Mouse (Mus musculus) midbrain, embryonic 14.5 days (tissue): ENCODE data around the gene Lta. TPM values are rescaled to one million over a fixed set of nuclear protein-coding genes. Genes with fewer than 3 reads are reported as not detected.

Experiments used
- ATAC-seq: fragments of 200-750 bp; cut with Nextera tagmentation; 2 replicates; pipeline ENCODE4 v1.8.0; 2017; ENCODE audit warnings: moderate number of reproducible peaks, moderate library complexity; ENCODE audit not compliant: low FRiP score, low TSS enrichment
- DNase-seq: peaks from one replicate; pipeline ENCODE4 v3.0.0-alpha.2; 2015
- H3K27ac ChIP-seq: fragments of 300-500 bp; sonication (generic); replicated peaks from 2 replicates; pipeline ENCODE4 v1.5.1; 2014; ENCODE audit warnings: mild to moderate bottlenecking, low read depth, low read length, moderate library complexity
- H3K27me3 ChIP-seq: fragments of 300-500 bp; sonication (generic); 2 replicates; pipeline ENCODE4 v1.6.1; 2014; ENCODE audit warnings: low read length, control low read depth, mixed read lengths; ENCODE audit not compliant: control insufficient read depth, insufficient read depth
- H3K36me3 ChIP-seq: fragments of 300-500 bp; sonication (generic); 2 replicates; pipeline ENCODE4 v1.6.1; 2014; ENCODE audit warnings: low read length, control low read depth; ENCODE audit not compliant: control insufficient read depth, insufficient read depth
- H3K4me1 ChIP-seq: fragments of 300-500 bp; sonication (generic); 2 replicates; pipeline ENCODE4 v1.6.1; 2014; ENCODE audit warnings: mild to moderate bottlenecking, antibody characterized with exemption, low read length, control low read depth; ENCODE audit not compliant: control insufficient read depth, insufficient read depth
- H3K4me2 ChIP-seq: fragments of 300-500 bp; sonication (generic); 2 replicates; pipeline ENCODE4 v1.6.1; 2014; ENCODE audit warnings: mild to moderate bottlenecking, low read length, moderate library complexity
- H3K4me3 ChIP-seq: fragments of 300-500 bp; sonication (generic); replicated peaks from 2 replicates; pipeline ENCODE4 v1.5.1; 2014; ENCODE audit warnings: low read depth, low read length
- H3K9ac ChIP-seq: fragments of 300-500 bp; sonication (generic); replicated peaks from 2 replicates; pipeline ENCODE4 v1.6.1; 2014; ENCODE audit warnings: mild to moderate bottlenecking, low read length, moderate library complexity
- H3K9me3 ChIP-seq: fragments of 300-500 bp; sonication (generic); 2 replicates; pipeline ENCODE4 v1.6.1; 2016; ENCODE audit warnings: low read length, control low read depth, mixed read lengths; ENCODE audit not compliant: control insufficient read depth
- WGBS: fragments of 180-500 bp; shearing (Covaris S2); extraction: QIAGEN DNeasy Blood & Tissue Kit; methylation state at CpG from one replicate; pipeline ENCODE4 v1.1.7; 2014; 5-methylcytosine and 5-hydroxymethylcytosine counted together
- polyA plus RNA-seq: library from polyadenylated mRNA; unstranded; fragments of >200 nt; fragmentation: Nextera tagmentation; extraction: Ambion mirVana; gene quantifications from 2 replicates; pipeline ENCODE4 v1.2.1, GENCODE M21; 2014

The Lta gene
- polyA plus RNA-seq, 1 experiment from 2014 or later = 0.20 TPM

DNA sequence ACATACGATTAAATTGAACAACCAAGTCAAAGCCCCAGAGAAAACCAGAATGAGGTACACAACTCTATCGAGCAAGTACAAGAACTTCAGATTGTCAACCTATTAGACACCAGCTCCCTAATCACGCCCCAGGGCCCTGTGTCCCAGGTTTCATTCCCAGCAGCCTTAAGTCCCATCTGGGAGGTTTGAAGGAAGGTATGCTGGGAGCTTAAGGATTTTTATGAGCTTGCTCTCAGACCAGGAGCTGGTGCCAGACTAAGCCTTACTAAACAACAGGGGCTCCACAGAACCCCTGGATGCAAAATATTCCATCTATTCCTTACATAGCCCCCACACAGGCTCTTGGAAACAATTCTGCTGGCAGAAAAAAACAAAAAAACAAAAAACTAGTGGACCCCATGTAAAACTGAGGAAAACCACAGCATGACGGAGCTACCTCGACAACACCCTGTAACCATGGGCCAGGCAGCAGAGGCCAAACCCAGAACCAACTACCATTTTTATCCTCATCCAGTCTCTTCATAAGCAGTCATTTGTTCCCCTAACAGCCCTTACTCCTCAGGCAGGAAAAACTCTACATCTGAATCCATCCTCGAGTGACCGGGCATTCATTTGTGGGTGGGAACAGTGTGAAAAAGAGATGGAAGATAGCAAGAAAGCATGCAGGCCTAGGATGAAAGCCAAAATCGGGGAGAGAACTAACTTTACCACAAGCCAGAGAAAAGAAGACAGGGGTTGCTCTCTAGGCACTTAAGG, 41.6 kb downstream of the Lta start:
- Histone ChIP-seq H3K36me3 (peaks cover 38% of the 10 kb centered on the region), H3K4me1 (peaks cover 32% of the 10 kb centered on the region), H3K4me2 (peak overlapping the region; percentile 98), H3K27ac (peak overlapping the region; percentile 96), H3K9ac (peak overlapping the region; percentile 99), H3K27me3 (no peaks in the 10 kb centered on the region), H3K4me3 (peak overlapping the region; percentile 100), H3K9me3 (no peaks in the 10 kb centered on the region)
- DNase-seq (no peak), ATAC-seq (no peak)
- WGBS = 15% methylated on average over 8 of the region's 8 CpGs

- peaks cover 46% of the 10 kb centered on the region for H3K36me3 ChIP-seq
- no peaks in the 10 kb centered on the region for H3K9me3 ChIP-seq
- H3K4me1 ChIP-seq = peaks cover 32% of the 10 kb centered on the region
Observed at GRCm38 (mm10) chr17:35162730-35163129, 42.4 kb downstream of the Lta start.

DNA sequence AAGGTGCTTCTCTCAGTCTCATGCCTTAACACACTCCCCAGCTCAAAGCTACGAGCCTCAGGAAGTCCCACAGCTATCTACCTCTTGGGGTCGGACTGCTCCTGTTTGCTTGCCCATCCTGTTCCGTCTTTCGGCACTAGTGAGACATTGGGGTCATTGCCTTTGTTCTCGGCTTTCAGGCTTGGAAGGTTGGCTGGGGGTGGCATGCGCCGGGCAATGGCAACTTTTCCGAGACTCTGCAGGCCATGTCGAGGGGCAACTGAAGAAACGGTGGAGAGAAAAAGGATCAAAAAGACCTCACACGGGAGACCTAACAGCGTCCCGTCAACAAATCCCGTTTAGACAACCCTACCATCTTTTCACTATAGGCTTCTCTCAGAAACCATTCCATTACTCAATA, 43.0 kb downstream of the Lta start:
- H3K4me2 ChIP-seq = peak overlapping the region; percentile 98
- no peak overlapping the region for H3K27ac ChIP-seq
- ATAC-seq (no peak), DNase-seq (no peak)
- no peaks in the 10 kb centered on the region for H3K27me3 ChIP-seq
- H3K9ac ChIP-seq = peak overlapping the region; percentile 99; the same call in 1 of the 2 replicates
- WGBS = 67% methylated on average over 14 of the region's 14 CpGs
- H3K36me3 ChIP-seq = peaks cover 52% of the 10 kb centered on the region
- no peaks in the 10 kb centered on the region for H3K9me3 ChIP-seq
- peak overlapping the region; percentile 100 for H3K4me3 ChIP-seq
- peaks cover 32% of the 10 kb centered on the region for H3K4me1 ChIP-seq

More at GRCm38 (mm10) chr17:35162730-35163129, 42.4 kb downstream of the Lta start:
- Histone ChIP-seq H3K27ac (peak overlapping the region; percentile 28; the same call in 1 of the 2 replicates), H3K4me2 (peak overlapping the region; percentile 98), H3K27me3 (no peaks in the 10 kb centered on the region), H3K4me3 (peak overlapping the region; percentile 100), H3K9ac (peak overlapping the region; percentile 99)
- 37% methylated on average over 12 of the region's 12 CpGs for WGBS
- DNase-seq = no peak
- ATAC-seq = no peak

GRCm38 (mm10) chr17:35161421-35161820, 43.7 kb downstream of the Lta start:
- H3K27ac ChIP-seq = no peak overlapping the region
- peaks cover 29% of the 10 kb centered on the region for H3K4me1 ChIP-seq
- peak overlapping the region; percentile 98; the same call in 1 of the 2 replicates for H3K4me2 ChIP-seq
- no peak for ATAC-seq
- no peaks in the 10 kb centered on the region for H3K9me3 ChIP-seq
- H3K4me3 ChIP-seq = no peak overlapping the region
- no peaks in the 10 kb centered on the region for H3K27me3 ChIP-seq
- 89% methylated on average over 11 of the region's 11 CpGs for WGBS
- H3K36me3 ChIP-seq = peaks cover 59% of the 10 kb centered on the region
- no peak overlapping the region for H3K9ac ChIP-seq
- no peak for DNase-seq

DNA sequence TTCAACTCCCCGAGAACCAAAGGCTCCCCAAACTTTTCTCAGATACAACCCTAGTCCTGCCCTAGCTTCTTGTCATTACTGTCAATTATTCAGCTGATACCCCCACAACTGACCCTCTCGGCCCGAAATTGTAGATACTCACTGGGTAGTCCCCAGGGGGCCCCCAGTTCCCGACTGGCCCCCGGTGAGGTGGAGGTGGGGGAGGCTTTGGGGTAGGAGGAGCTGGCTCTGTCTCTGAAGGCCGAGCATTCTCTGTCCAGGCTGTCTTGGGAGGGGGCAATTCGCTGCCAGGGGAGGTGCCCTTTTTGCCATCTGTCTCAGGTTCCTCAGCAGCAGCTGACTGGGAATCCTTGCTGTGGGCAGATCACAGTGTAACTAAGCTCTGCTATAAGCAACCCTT, 45.5 kb downstream of the Lta start:
- ATAC-seq = no peak
- 84% methylated on average over 7 of the region's 7 CpGs for WGBS

DNA sequence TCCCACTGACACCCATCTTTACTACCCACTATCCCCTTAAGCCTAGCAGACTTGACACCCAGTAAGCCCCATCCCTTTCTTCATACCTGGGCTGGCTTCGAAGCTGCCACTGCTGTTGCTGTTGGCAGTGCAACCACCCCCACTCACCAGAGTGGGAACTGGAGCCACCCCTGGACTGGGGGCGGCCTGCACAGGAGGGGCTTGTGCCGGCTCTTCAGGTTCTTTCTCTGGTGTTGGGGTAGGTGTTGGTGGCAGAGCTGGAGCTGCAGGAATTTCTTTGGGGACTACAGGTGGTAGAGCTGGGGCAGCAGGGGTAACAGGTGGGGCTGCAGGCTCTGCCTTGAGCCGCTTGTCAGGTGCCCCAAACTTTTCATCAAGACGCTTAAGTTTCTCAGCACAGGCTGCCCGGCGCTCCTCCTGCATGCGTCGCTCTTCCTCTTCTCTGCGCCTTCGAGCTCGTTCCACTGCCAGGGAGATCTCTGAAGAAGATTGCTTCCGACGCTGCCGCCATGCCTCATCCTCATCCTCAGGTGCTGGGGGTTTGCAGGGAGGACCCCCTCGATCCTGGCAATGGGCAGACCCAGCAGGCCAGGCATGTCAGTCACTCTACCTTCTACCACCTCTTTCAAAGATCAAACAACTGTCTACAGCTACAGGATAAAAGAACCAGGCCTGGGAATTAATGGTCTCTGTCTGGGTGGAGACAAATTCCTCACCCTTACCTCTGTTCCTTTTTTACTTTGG, 46.1 kb downstream of the Lta start:
- no peaks in the 10 kb centered on the region for H3K9me3 ChIP-seq
- no peak for DNase-seq
- no peak overlapping the region for H3K4me3 ChIP-seq
- no peak overlapping the region for H3K27ac ChIP-seq
- H3K36me3 ChIP-seq = peaks cover 83% of the 10 kb centered on the region
- H3K9ac ChIP-seq = no peak overlapping the region
- ATAC-seq = no peak
- no peak overlapping the region for H3K4me2 ChIP-seq
- WGBS = 91% methylated on average over 16 of the region's 16 CpGs
- H3K4me1 ChIP-seq = peaks cover 21% of the 10 kb centered on the region
- no peaks in the 10 kb centered on the region for H3K27me3 ChIP-seq

More for the DNA sequence above, 45.5 kb downstream of the Lta start:
- DNase-seq = no peak
- H3K4me3 ChIP-seq = no peak overlapping the region
- H3K36me3 ChIP-seq = peaks cover 77% of the 10 kb centered on the region
- H3K4me2 ChIP-seq = no peak overlapping the region
- H3K9ac ChIP-seq = no peak overlapping the region
- H3K9me3 ChIP-seq = no peaks in the 10 kb centered on the region
- no peak overlapping the region for H3K27ac ChIP-seq
- H3K4me1 ChIP-seq = peaks cover 21% of the 10 kb centered on the region
- no peaks in the 10 kb centered on the region for H3K27me3 ChIP-seq

- Histone ChIP-seq H3K9me3 (no peaks in the 10 kb centered on the region), H3K27me3 (no peaks in the 10 kb centered on the region), H3K27ac (no peak overlapping the region), H3K36me3 (peaks cover 96% of the 10 kb centered on the region), H3K4me1 (peaks cover 13% of the 10 kb centered on the region), H3K4me2 (no peak overlapping the region), H3K9ac (no peak overlapping the region), H3K4me3 (no peak overlapping the region)
- 95% methylated on average over 8 of the region's 8 CpGs for WGBS
- DNase-seq (no peak), ATAC-seq (no peak)
Observed at GRCm38 (mm10) chr17:35157661-35158175, 47.4 kb downstream of the Lta start.

GRCm38 (mm10) chr17:35157254-35157653, 47.9 kb downstream of the Lta start:
- ATAC-seq = no peak
- Histone ChIP-seq H3K9me3 (no peaks in the 10 kb centered on the region), H3K4me2 (no peak overlapping the region), H3K27ac (no peak overlapping the region), H3K4me1 (peaks cover 8% of the 10 kb centered on the region), H3K9ac (no peak overlapping the region), H3K36me3 (peaks cover 100% of the 10 kb centered on the region), H3K4me3 (no peak overlapping the region), H3K27me3 (no peaks in the 10 kb centered on the region)
- no peak for DNase-seq
- WGBS = 91% methylated on average over 8 of the region's 8 CpGs
